Mouse (Mus musculus): ENCODE measurements around the gene Lhx3.

- TF ChIP-seq POLR2A (IDR thresholded peaks at IDR 0.05; ENCODE audit: borderline replicate concordance, extremely low read depth, low read depth, low read length) (no peak), CTCF (IDR thresholded peaks at IDR 0.05; ENCODE audit: insufficient read depth, low read length) (no peak)
Observed at GRCm38 (mm10) chr2:26247531-26247930, 39.4 kb upstream of the Lhx3 start.

Data from lung, adult 2 months (tissue).